8 mouse cellular contexts compared by ENCODE assay signal in the genomic region with DNA sequence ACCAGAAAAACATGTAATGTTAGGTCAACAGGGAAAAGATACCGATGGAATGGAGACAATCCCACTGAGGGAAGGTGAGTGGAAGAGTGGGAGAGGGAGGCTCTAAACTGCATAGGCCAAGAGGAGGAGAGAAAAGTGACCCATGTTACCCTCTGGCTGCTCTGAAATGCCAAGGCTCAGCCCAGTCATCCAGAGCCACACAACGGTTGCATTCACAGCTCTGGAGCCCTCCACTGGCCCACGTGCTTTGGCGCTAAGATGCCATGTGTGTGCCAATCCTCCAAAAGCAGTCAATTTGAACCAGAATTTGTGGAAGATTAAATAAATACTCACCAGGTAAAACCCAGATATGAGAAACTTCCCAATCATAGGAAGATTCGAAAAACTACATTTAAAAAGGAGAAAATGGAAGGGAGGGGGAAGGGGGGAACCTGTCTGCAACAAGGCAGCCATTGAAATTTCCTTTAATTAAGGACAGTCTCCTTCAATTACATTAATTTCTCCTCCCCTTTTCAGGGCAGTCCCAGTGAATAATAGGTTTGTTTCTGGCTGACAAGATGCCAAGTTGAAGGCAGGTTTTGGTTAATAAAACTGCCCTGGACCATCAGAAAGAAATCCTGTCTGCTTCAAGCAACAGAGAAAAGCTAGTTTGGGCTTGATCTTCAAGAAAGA.
DNase-seq lines count a peak whose midpoint lies in the region.

No protein-coding gene starts in this region.

- peak; percentile 6 for DNase-seq in adrenal gland, postnatal 14 days
- DNase-seq in adrenal gland, adult 18-20 months (ENCODE audit: low spot score in 2 of 2), result no peak
- DNase-seq in right cerebral cortex, adult 18-20 months, result peak; percentile 46
- no peak for DNase-seq in right cerebral cortex, postnatal 4 days
- peak; percentile 54 to 66 for DNase-seq in layer of hippocampus, postnatal 10 days (ENCODE audit: low spot score in 2 of 2)
- no peak for DNase-seq in thymus, postnatal 36 days
- DNase-seq in gastrocnemius, postnatal 4 days (ENCODE audit: low spot score in 2 of 2), result no peak
- no peak for DNase-seq in kidney, postnatal 36 days

Comparison
In these comparisons a context has a peak if more than half of its experiments do, and no peak if none do; other contexts are left out.
1. DNase-seq: peak in adrenal gland, postnatal 14 days (single experiment), right cerebral cortex, adult 18-20 months (single experiment) and layer of hippocampus, postnatal 10 days (2 of 2); none in adrenal gland, adult 18-20 months (0 of 2), right cerebral cortex, postnatal 4 days (single experiment), thymus, postnatal 36 days (0 of 2), gastrocnemius, postnatal 4 days (0 of 2) and kidney, postnatal 36 days (0 of 2).